Mouse (Mus musculus): Measurements from ENCODE around the gene G6pc3.

GRCm38 (mm10) chr11:102146005-102146404, 43.4 kb upstream of the G6pc3 start:
- TF ChIP-seq POLR2A (IDR thresholded peaks at IDR 0.05; ENCODE audit: extremely low read depth, insufficient read depth, low read length) (no peak), CTCF (IDR thresholded peaks at IDR 0.05; ENCODE audit: extremely low read depth, insufficient read depth, low read length) (no peak)
